ENCODE assay signal across 16 mouse cellular contexts in the genomic region with DNA sequence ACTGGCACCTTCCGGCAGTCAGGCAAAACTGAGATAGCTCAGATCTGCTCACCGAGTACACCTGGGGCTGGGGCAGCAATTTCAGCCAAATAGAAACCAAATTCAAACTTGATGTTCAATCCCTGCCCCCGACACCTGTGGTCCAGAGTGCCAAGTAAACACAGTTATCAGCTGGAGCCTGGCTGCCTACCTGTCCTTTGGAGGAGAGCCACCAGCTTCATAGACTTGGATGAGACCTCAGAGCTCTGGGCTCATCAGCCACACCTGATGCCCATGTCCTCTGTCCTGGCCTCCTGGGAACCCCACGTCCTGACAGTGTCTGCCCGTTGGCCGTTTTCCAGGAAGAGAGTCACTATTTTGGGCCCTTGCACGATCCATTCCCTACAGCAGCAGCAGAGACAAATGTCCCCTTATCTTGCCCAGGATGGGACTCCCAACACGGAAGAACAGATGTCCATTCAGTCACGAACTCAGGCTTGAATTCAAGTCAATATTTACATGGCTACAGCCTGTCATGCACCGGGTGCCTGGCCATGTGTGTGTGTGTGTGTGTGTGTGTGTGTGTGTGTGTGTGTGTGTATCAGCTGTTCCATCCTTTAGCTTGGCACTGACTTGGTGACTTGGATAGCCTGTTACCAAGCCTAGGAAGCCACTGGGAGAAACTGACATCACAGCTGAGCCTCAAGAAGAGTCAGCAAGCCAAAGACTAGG. TPM values are rescaled to one million over a fixed set of nuclear protein-coding genes. Genes with fewer than 3 reads are reported as not detected.
DNase-seq lines count a peak whose midpoint lies in the region; ATAC-seq lines count a peak whose summit lies in the region.
"Had no signal": no experiment of that assay in that cellular context is flagged by ENCODE, and none has a peak within 500 bp of the region (broad histone marks: within the 10 kb centered on the region; RNA-seq: fewer than 3 reads in every experiment).

No protein-coding gene starts in this region.

- H3K4me1 ChIP-seq in forebrain, embryonic 15.5 days = peaks cover 52% of the 10 kb centered on the region
- peaks cover 48% of the 10 kb centered on the region for H3K4me1 ChIP-seq in limb, embryonic 13.5 days
- H3K4me1 ChIP-seq: lung, embryonic 15.5 days had no signal

- H3K27ac ChIP-seq in forebrain, embryonic 15.5 days (replicated peaks) = peak overlapping the region; percentile 75
- H3K27ac ChIP-seq in limb, embryonic 13.5 days = 0 out of 2 replicates have a peak overlapping the region, but pooled peaks have one; percentile 52
- H3K27ac ChIP-seq: lung, embryonic 15.5 days had no signal

- no peaks in the 10 kb centered on the region for H3K9me3 ChIP-seq in forebrain, embryonic 15.5 days
- no peaks in the 10 kb centered on the region for H3K9me3 ChIP-seq in limb, embryonic 13.5 days
- H3K9me3 ChIP-seq: lung, embryonic 15.5 days had no signal

- no peak overlapping the region for H3K4me2 ChIP-seq in forebrain, embryonic 15.5 days (replicated peaks)
- no peak overlapping the region for H3K4me2 ChIP-seq in limb, embryonic 13.5 days (replicated peaks)
- H3K4me2 ChIP-seq: lung, embryonic 15.5 days had no signal

- ATAC-seq in forebrain, embryonic 15.5 days (replicated peaks) = no peak
- ATAC-seq in limb, embryonic 13.5 days (ENCODE audit: low FRiP score, low read depth) = no peak
- ATAC-seq in megakaryocyte, adult 5-6 weeks (ENCODE audit: poor library complexity, severe bottlenecking) = no peak

- H3K36me3 ChIP-seq in forebrain, embryonic 15.5 days = no peaks in the 10 kb centered on the region
- no peaks in the 10 kb centered on the region for H3K36me3 ChIP-seq in limb, embryonic 13.5 days
- H3K36me3 ChIP-seq: lung, embryonic 15.5 days had no signal

- intact Hi-C loops in heart, postnatal 10 days (cut with DNase I) = no loop called here

- DNase-seq in heart, adult 18-20 months = peak; percentile 14 to 23
- no peak for DNase-seq in heart, postnatal 10 days
- DNase-seq in cerebellum, postnatal 10 days = peak; percentile 78
- no peak for DNase-seq in adrenal gland, adult 2 months
- DNase-seq in right cerebral cortex, postnatal 14 days = no peak
- DNase-seq: adrenal gland, postnatal 14 days; gastrocnemius, postnatal 25 days; heart, postnatal 14 days; kidney, postnatal 10 days; thymus, postnatal 14 days had no signal

- 60% methylated on average over 10 of the region's 10 CpGs for WGBS in forebrain, embryonic 15.5 days
- WGBS in limb, embryonic 13.5 days = 80% methylated on average over 10 of the region's 10 CpGs

- H3K9ac ChIP-seq in forebrain, embryonic 15.5 days (replicated peaks) = no peak overlapping the region
- no peak overlapping the region for H3K9ac ChIP-seq in limb, embryonic 13.5 days
- H3K9ac ChIP-seq: lung, embryonic 15.5 days had no signal

- no peaks in the 10 kb centered on the region for H3K27me3 ChIP-seq in forebrain, embryonic 15.5 days
- no peaks in the 10 kb centered on the region for H3K27me3 ChIP-seq in limb, embryonic 13.5 days
- H3K27me3 ChIP-seq: lung, embryonic 15.5 days had no signal

- H3K4me3 ChIP-seq in forebrain, embryonic 15.5 days = no peak overlapping the region
- H3K4me3 ChIP-seq in limb, embryonic 13.5 days = no peak overlapping the region
- H3K4me3 ChIP-seq: lung, embryonic 15.5 days had no signal

RNA-seq across cellular contexts. Expression of a gene that starts 32.4 kb away (rescaled TPM):
- total RNA-seq in heart, adult 18-20 months (2021) = under 1 TPM in 1 of 2 experiments, not detected in 1; 0.10 TPM
- total RNA-seq in heart, postnatal 10 days (2021) = under 1 TPM; 0.32 to 0.65 TPM
- 37.8 and 40.6 TPM in 2 replicates for polyA plus RNA-seq in forebrain, embryonic 15.5 days (2015; fragmentation: Nextera tagmentation; extraction: Ambion mirVana)
- 4.3 and 5.7 TPM in 2 replicates for polyA plus RNA-seq in limb, embryonic 13.5 days (2015; fragmentation: Nextera tagmentation; extraction: Ambion mirVana)
- 1 to 10 TPM; 1.1 to 1.2 TPM for total RNA-seq in adrenal gland, adult 2 months (2021)
- 1.2 and 1.6 TPM in 2 replicates for polyA plus RNA-seq in adrenal gland, adult 2 months (2012; rRNA removed)
- not detected in 2 replicates for total RNA-seq in megakaryocyte, adult 5-6 weeks (2015)
- total RNA-seq in megakaryocyte, adult 5-6 weeks (2017) = not detected in 2 replicates
- total RNA-seq: common myeloid progenitor, adult 5-6 weeks; monocyte, adult 5-6 weeks had no signal

RNA-seq across cellular contexts. Expression of a gene that starts 45.6 kb away (rescaled TPM):
- not detected for total RNA-seq in heart, adult 18-20 months (2021)
- total RNA-seq in heart, postnatal 10 days (2021) = not detected
- 0.27 and 0.34 TPM in 2 replicates for polyA plus RNA-seq in forebrain, embryonic 15.5 days (2015; fragmentation: Nextera tagmentation; extraction: Ambion mirVana)
- 7.1 and 8.8 TPM in 2 replicates for polyA plus RNA-seq in limb, embryonic 13.5 days (2015; fragmentation: Nextera tagmentation; extraction: Ambion mirVana)
- not detected for total RNA-seq in adrenal gland, adult 2 months (2021)
- polyA plus RNA-seq in adrenal gland, adult 2 months (2012; rRNA removed) = 0.08 TPM in 2 replicates
- not detected in 2 replicates for total RNA-seq in megakaryocyte, adult 5-6 weeks (2015)
- not detected in 2 replicates for total RNA-seq in megakaryocyte, adult 5-6 weeks (2017)
- total RNA-seq: common myeloid progenitor, adult 5-6 weeks; heart, postnatal 14 days; monocyte, adult 5-6 weeks had no signal
- polyA plus RNA-seq: lung, embryonic 15.5 days had no signal

Comparison
In these comparisons a context has a peak if more than half of its experiments do, and no peak if none do; other contexts are left out.
1. DNase-seq: peak in heart, adult 18-20 months (2 of 2) and cerebellum, postnatal 10 days (2 of 2); none in heart, postnatal 10 days (0 of 2), adrenal gland, adult 2 months (single experiment) and right cerebral cortex, postnatal 14 days (single experiment).